ENCODE assay signal across 8 mouse cellular contexts in the genomic region with DNA sequence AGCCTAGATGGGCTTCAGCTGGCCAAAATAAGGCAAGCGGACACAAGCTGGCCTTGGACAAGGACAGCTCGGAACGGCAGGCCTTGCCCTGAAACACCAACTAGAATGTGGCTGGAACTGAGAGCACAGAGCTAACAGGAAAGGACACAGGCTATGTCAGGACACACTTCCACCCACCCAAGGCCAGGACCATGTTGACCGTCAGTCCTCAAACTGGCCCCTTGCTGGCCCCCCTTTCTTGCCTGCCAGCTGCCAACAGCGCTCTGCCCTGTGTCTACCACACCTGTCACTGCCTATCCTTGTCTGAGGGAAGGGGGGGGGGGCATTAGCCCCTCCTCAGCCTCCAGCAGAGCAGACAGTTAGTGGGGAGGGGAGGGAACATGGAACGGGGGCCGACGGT. TPM values are rescaled to one million over a fixed set of nuclear protein-coding genes. Genes with fewer than 3 reads are reported as not detected.
DNase-seq lines count a peak whose midpoint lies in the region; ATAC-seq and TF ChIP-seq lines count a peak whose summit lies in the region.

A gene (plus strand): TSS at position 316 of the 400 bp plus-strand sequence.

- no peak within 1 kb of the TSS for H3K4me3 ChIP-seq in midbrain, embryonic 10.5 days
- H3K4me3 ChIP-seq in midbrain, embryonic 16.5 days (ENCODE audit: low read depth, low read length), result no peak within 1 kb of the TSS
- peak within 1 kb of the TSS; percentile 40 for H3K4me3 ChIP-seq in heart, embryonic 12.5 days
- H3K4me3 ChIP-seq in liver, embryonic 13.5 days (replicated peaks), result no peak within 1 kb of the TSS
- no peak within 1 kb of the TSS for H3K4me3 ChIP-seq in cerebellum, adult 2 months (replicated peaks; ENCODE audit: insufficient read depth, low read depth, low read length)

- intact Hi-C loops in left cerebral cortex, postnatal 4 days (cut with DNase I), result no loop called here

- H3K4me1 ChIP-seq in midbrain, embryonic 10.5 days, result peaks cover 20% of the 10 kb centered on the region
- peaks cover 9% of the 10 kb centered on the region for H3K4me1 ChIP-seq in midbrain, embryonic 16.5 days (ENCODE audit: control insufficient read depth, insufficient read depth, low read length)
- peaks cover 49% of the 10 kb centered on the region for H3K4me1 ChIP-seq in heart, embryonic 12.5 days (replicated peaks)
- H3K4me1 ChIP-seq in liver, embryonic 13.5 days (replicated peaks), result peaks cover 59% of the 10 kb centered on the region
- no peaks in the 10 kb centered on the region for H3K4me1 ChIP-seq in cerebellum, adult 2 months (ENCODE audit: control insufficient read depth, insufficient read depth, low read length)

- H3K4me2 ChIP-seq in midbrain, embryonic 16.5 days (ENCODE audit: low read length), result no peak within 1 kb of the TSS
- H3K4me2 ChIP-seq in heart, embryonic 12.5 days, result peak within 1 kb of the TSS; percentile 67
- no peak within 1 kb of the TSS for H3K4me2 ChIP-seq in liver, embryonic 13.5 days

- no peak for TF ChIP-seq POLR2A in cerebellum, adult 2 months (IDR thresholded peaks at IDR 0.05; ENCODE audit: borderline replicate concordance, insufficient read depth, low read length)

- H3K36me3 ChIP-seq in midbrain, embryonic 10.5 days, result peaks cover 7% of the 10 kb centered on the region
- H3K36me3 ChIP-seq in midbrain, embryonic 16.5 days (ENCODE audit: control insufficient read depth, insufficient read depth, low read length), result no peaks in the 10 kb centered on the region
- H3K36me3 ChIP-seq in heart, embryonic 12.5 days, result peaks cover 14% of the 10 kb centered on the region
- H3K36me3 ChIP-seq in liver, embryonic 13.5 days, result peaks cover 15% of the 10 kb centered on the region

- 82% methylated on average over 8 of the region's 8 CpGs for WGBS in midbrain, embryonic 10.5 days
- 87% methylated on average over 8 of the region's 8 CpGs for WGBS in midbrain, embryonic 16.5 days
- WGBS in heart, embryonic 12.5 days, result 41% methylated on average over 8 of the region's 8 CpGs
- WGBS in liver, embryonic 13.5 days (ENCODE audit: insufficient replicate concordance), result 61% methylated on average over 8 of the region's 8 CpGs
- 66% methylated on average over 8 of the region's 8 CpGs for WGBS in cerebellum, adult 2 months

- peak; percentile 54 to 77 for DNase-seq in adrenal gland, adult (ENCODE audit: inconsistent age in 2 of 2, low spot score in 1 of 2)
- DNase-seq in adrenal gland, postnatal 4 days (ENCODE audit: low spot score in 2 of 2), result no peak
- no peak for DNase-seq in midbrain, embryonic 10.5 days (ENCODE audit: low spot score)
- DNase-seq in liver, embryonic 13.5 days, result no peak
- no peak for DNase-seq in left cerebral cortex, postnatal 4 days
- DNase-seq in cerebellum, adult 2 months, result no peak

- no peak for TF ChIP-seq CTCF in cerebellum, adult 2 months (IDR thresholded peaks at IDR 0.05; ENCODE audit: borderline replicate concordance, insufficient read depth, low read depth, low read length)

- H3K9me3 ChIP-seq in midbrain, embryonic 10.5 days (replicated peaks), result no peaks in the 10 kb centered on the region
- H3K9me3 ChIP-seq in midbrain, embryonic 16.5 days (replicated peaks; ENCODE audit: control insufficient read depth, low read length, poor library complexity, severe bottlenecking), result no peaks in the 10 kb centered on the region
- no peaks in the 10 kb centered on the region for H3K9me3 ChIP-seq in heart, embryonic 12.5 days (replicated peaks)
- H3K9me3 ChIP-seq in liver, embryonic 13.5 days (replicated peaks), result no peaks in the 10 kb centered on the region

- no peak within 1 kb of the TSS for H3K9ac ChIP-seq in midbrain, embryonic 16.5 days (ENCODE audit: low read depth, low read length)
- peak within 1 kb of the TSS; percentile 69 for H3K9ac ChIP-seq in heart, embryonic 12.5 days
- peak within 1 kb of the TSS; percentile 4; the same call in 1 of the 2 replicates for H3K9ac ChIP-seq in liver, embryonic 13.5 days

- no peaks in the 10 kb centered on the region for H3K27me3 ChIP-seq in midbrain, embryonic 10.5 days (ENCODE audit: low read depth, poor library complexity, severe bottlenecking)
- H3K27me3 ChIP-seq in midbrain, embryonic 16.5 days (ENCODE audit: control insufficient read depth, insufficient read depth, low read depth, low read length), result no peaks in the 10 kb centered on the region
- H3K27me3 ChIP-seq in heart, embryonic 12.5 days (replicated peaks), result no peaks in the 10 kb centered on the region
- no peaks in the 10 kb centered on the region for H3K27me3 ChIP-seq in liver, embryonic 13.5 days
- no peaks in the 10 kb centered on the region for H3K27me3 ChIP-seq in cerebellum, adult 2 months (ENCODE audit: control insufficient read depth, insufficient read depth, low read length)

- no peak for ATAC-seq in midbrain, embryonic 16.5 days
- peak; percentile 63 for ATAC-seq in heart, embryonic 12.5 days (ENCODE audit: insufficient number of reproducible peaks, low FRiP score)
- no peak for ATAC-seq in liver, embryonic 13.5 days (ENCODE audit: low read depth)

- H3K27ac ChIP-seq in midbrain, embryonic 10.5 days (replicated peaks), result 0 out of 2 replicates have a peak within 1 kb of the TSS, but pooled peaks have one; percentile 33
- H3K27ac ChIP-seq in midbrain, embryonic 16.5 days (ENCODE audit: low read length), result no peak within 1 kb of the TSS
- H3K27ac ChIP-seq in heart, embryonic 12.5 days (ENCODE audit: poor library complexity, severe bottlenecking), result peak within 1 kb of the TSS; percentile 94
- H3K27ac ChIP-seq in liver, embryonic 13.5 days, result no peak within 1 kb of the TSS
- no peak within 1 kb of the TSS for H3K27ac ChIP-seq in cerebellum, adult 2 months (ENCODE audit: insufficient read depth, low read length)

RNA-seq across cellular contexts. Expression of the gene that starts here (rescaled TPM):
- 1 to 10 TPM; 6.5 to 10.0 TPM for total RNA-seq in adrenal gland, postnatal 4 days (2021)
- polyA plus RNA-seq in midbrain, embryonic 10.5 days (2016; fragmentation: Nextera tagmentation; extraction: Ambion mirVana), result 0.14 and 0.25 TPM in 2 replicates
- 0.22 TPM in 1 of 2 replicates, not detected in the other for polyA plus RNA-seq in midbrain, embryonic 16.5 days (2015; fragmentation: Nextera tagmentation; extraction: Ambion mirVana)
- polyA plus RNA-seq in heart, embryonic 12.5 days (2016; fragmentation: Nextera tagmentation; extraction: Ambion mirVana), result 114 and 118 TPM in 2 replicates
- 0.51 and 0.53 TPM in 2 replicates for polyA plus RNA-seq in liver, embryonic 13.5 days (2015; fragmentation: Nextera tagmentation; extraction: Ambion mirVana)
- total RNA-seq in left cerebral cortex, postnatal 4 days (2021), result not detected
- polyA plus RNA-seq in cerebellum, adult 2 months (2012; rRNA removed), result not detected in 2 replicates

Comparison
In these comparisons a context has a peak if more than half of its experiments do, and no peak if none do; other contexts are left out.
1. RNA of the gene that starts here (total RNA-seq): 6.5 to 10.0 TPM in adrenal gland, postnatal 4 days; not detected in left cerebral cortex, postnatal 4 days; every median in the first group is over 4 times any median in the second.
2. RNA of the gene that starts here (polyA plus RNA-seq): 114 to 118 TPM in heart, embryonic 12.5 days; 0.51 to 0.53 TPM in liver, embryonic 13.5 days, 0.14 to 0.25 TPM in midbrain, embryonic 10.5 days, 0.22 TPM in midbrain, embryonic 16.5 days and not detected in cerebellum, adult 2 months; every median in the first group is over 10 times any median in the second.
3. DNase-seq: peak in adrenal gland, adult (2 of 2); none in adrenal gland, postnatal 4 days (0 of 2), midbrain, embryonic 10.5 days (single experiment), liver, embryonic 13.5 days (single experiment), left cerebral cortex, postnatal 4 days (single experiment) and cerebellum, adult 2 months (0 of 2).
4. H3K27ac ChIP-seq: peak in midbrain, embryonic 10.5 days (single experiment) and heart, embryonic 12.5 days (single experiment); none in midbrain, embryonic 16.5 days (single experiment), liver, embryonic 13.5 days (single experiment) and cerebellum, adult 2 months (single experiment).